Mouse (Mus musculus) gastrocnemius, adult 18-20 months (tissue): Measurements from ENCODE around the gene Slc24a3. TPM values are rescaled to one million over a fixed set of nuclear protein-coding genes. Genes with fewer than 3 reads are reported as not detected.

Source experiments
- DNase-seq: peaks from one replicate; pipeline ENCODE4 v3.0.0; 2021; ENCODE audit warnings: low spot score
- total RNA-seq, 2 experiments: library from RNA; stranded (reverse); gene quantifications; 2 replicates each; pipeline ENCODE4 v1.2.3; 2021

Slc24a3 gene
- total RNA-seq, 2 experiments from 2014 or later: 0.89 to 1.4 TPM

- no peak for DNase-seq
These were observed 262.4 kb downstream of the Slc24a3 start for GRCm38 (mm10) chr2:145429982-145430381.

- no peak for DNase-seq
These were observed 266.5 kb downstream of the Slc24a3 start for GRCm38 (mm10) chr2:145434068-145434467.

GRCm38 (mm10) chr2:145438336-145438735 is 270.8 kb downstream of the Slc24a3 start:
- no peak for DNase-seq

- no peak for DNase-seq
These were observed 272.2 kb downstream of the Slc24a3 start for GRCm38 (mm10) chr2:145439755-145440154.

GRCm38 (mm10) chr2:145457106-145457747 is 289.7 kb downstream of the Slc24a3 start:
- DNase-seq: no peak

GRCm38 (mm10) chr2:145460854-145461423 is 293.4 kb downstream of the Slc24a3 start:
- no peak for DNase-seq

- no peak for DNase-seq
These were observed 294.7 kb downstream of the Slc24a3 start for GRCm38 (mm10) chr2:145462253-145462652.

- DNase-seq: no peak
These were observed 301.3 kb downstream of the Slc24a3 start for GRCm38 (mm10) chr2:145468701-145469325.

- no peak for DNase-seq
These were observed 309.9 kb downstream of the Slc24a3 start for GRCm38 (mm10) chr2:145477484-145477883.

GRCm38 (mm10) chr2:145479676-145480075 is 312.1 kb downstream of the Slc24a3 start:
- DNase-seq: no peak

- peak; percentile 52 for DNase-seq
These were observed 332.7 kb downstream of the Slc24a3 start for GRCm38 (mm10) chr2:145500231-145500630.

- no peak for DNase-seq
These were observed 333.9 kb downstream of the Slc24a3 start for GRCm38 (mm10) chr2:145501472-145501871.

GRCm38 (mm10) chr2:145507702-145508101 is 340.1 kb downstream of the Slc24a3 start:
- no peak for DNase-seq

GRCm38 (mm10) chr2:145510650-145511225 is 343.2 kb downstream of the Slc24a3 start:
- DNase-seq: peak; percentile 8

- no peak for DNase-seq
These were observed 348.4 kb downstream of the Slc24a3 start for GRCm38 (mm10) chr2:145515956-145516355.

- peak; percentile 42 for DNase-seq
These were observed 349.8 kb downstream of the Slc24a3 start for GRCm38 (mm10) chr2:145517346-145517745.

GRCm38 (mm10) chr2:145522017-145522416 is 354.5 kb downstream of the Slc24a3 start:
- DNase-seq: peak; percentile 46

GRCm38 (mm10) chr2:145523381-145523780 is 355.8 kb downstream of the Slc24a3 start:
- no peak for DNase-seq

- no peak for DNase-seq
These were observed 359.6 kb downstream of the Slc24a3 start for GRCm38 (mm10) chr2:145527151-145527550.

- DNase-seq: no peak
These were observed 363.4 kb downstream of the Slc24a3 start for GRCm38 (mm10) chr2:145530941-145531353.

- no peak for DNase-seq
These were observed 365.5 kb downstream of the Slc24a3 start for GRCm38 (mm10) chr2:145533086-145533485.

GRCm38 (mm10) chr2:145535307-145535706 is 367.8 kb downstream of the Slc24a3 start:
- no peak for DNase-seq
